Comparison of ENCODE assay signal across 24 mouse cellular contexts in genomic region chr9:76461547-76461946, GRCm38 (mm10).
DNase-seq lines count a peak whose midpoint lies in the region; ATAC-seq and TF ChIP-seq lines count a peak whose summit lies in the region.
"Had no signal": no experiment of that assay in that cellular context is flagged by ENCODE, and none has a peak within 500 bp of the region (broad histone marks: within the 10 kb centered on the region; RNA-seq: fewer than 3 reads in every experiment).

No protein-coding gene starts in this region.

- H3K9ac ChIP-seq in kidney, postnatal 0 days (ENCODE audit: low read depth, low read length) = no peak overlapping the region
- H3K9ac ChIP-seq in lung, postnatal 0 days (replicated peaks; ENCODE audit: low read depth) = no peak overlapping the region
- H3K9ac ChIP-seq: heart, embryonic 12.5 days; hindbrain, embryonic 13.5 days; kidney, embryonic 15.5 days; limb, embryonic 15.5 days; liver, embryonic 13.5 days; midbrain, embryonic 13.5 days; neural tube, embryonic 13.5 days had no signal

- no peak for TF ChIP-seq EP300 in lung, postnatal 0 days (IDR thresholded peaks at IDR 0.05)

- H3K9me3 ChIP-seq in kidney, postnatal 0 days (replicated peaks; ENCODE audit: low read length) = no peaks in the 10 kb centered on the region
- H3K9me3 ChIP-seq in lung, postnatal 0 days (ENCODE audit: low read length) = no peaks in the 10 kb centered on the region
- H3K9me3 ChIP-seq: G1E; heart, embryonic 12.5 days; hindbrain, embryonic 13.5 days; kidney, embryonic 15.5 days; limb, embryonic 10.5 days; limb, embryonic 15.5 days; liver, embryonic 13.5 days; midbrain, embryonic 13.5 days; neural tube, embryonic 13.5 days had no signal

- peak; percentile 13; the same call in 1 of the 2 replicates for TF ChIP-seq CTCF in kidney, postnatal 0 days (IDR thresholded peaks at IDR 0.05; ENCODE audit: low read depth)
- TF ChIP-seq CTCF in lung, postnatal 0 days (IDR thresholded peaks at IDR 0.05) = peak; percentile 19; the same call in 1 of the 2 replicates

- H3K36me3 ChIP-seq in kidney, postnatal 0 days (ENCODE audit: insufficient read depth, low read length) = no peaks in the 10 kb centered on the region
- H3K36me3 ChIP-seq in lung, postnatal 0 days (ENCODE audit: insufficient read depth, low read length) = no peaks in the 10 kb centered on the region
- H3K36me3 ChIP-seq: G1E; heart, embryonic 12.5 days; hindbrain, embryonic 13.5 days; kidney, embryonic 15.5 days; limb, embryonic 10.5 days; limb, embryonic 15.5 days; liver, embryonic 13.5 days; midbrain, embryonic 13.5 days; neural tube, embryonic 13.5 days had no signal

- no peak overlapping the region for H3K4me2 ChIP-seq in kidney, postnatal 0 days (ENCODE audit: low read length)
- no peak overlapping the region for H3K4me2 ChIP-seq in lung, postnatal 0 days (replicated peaks; ENCODE audit: low read depth, low read length)
- H3K4me2 ChIP-seq: heart, embryonic 12.5 days; hindbrain, embryonic 13.5 days; kidney, embryonic 15.5 days; limb, embryonic 15.5 days; liver, embryonic 13.5 days; midbrain, embryonic 13.5 days; neural tube, embryonic 13.5 days had no signal

- no peak for DNase-seq in kidney, postnatal 0 days (ENCODE audit: low spot score)
- DNase-seq in kidney, postnatal 25 days = no peak
- DNase-seq in lung, postnatal 0 days (ENCODE audit: low spot score) = peak; percentile 10
- no peak for DNase-seq in lung, postnatal 25 days (ENCODE audit: low spot score)
- peak; percentile 25 for DNase-seq in R1 (ENCODE audit: low read depth, low spot score)
- DNase-seq in embryo, embryonic 10 days (ENCODE audit: low spot score) = no peak
- no peak for DNase-seq in adipocyte (ENCODE audit: low spot score)
- DNase-seq: B cell, adult 2 months; cerebellum, adult 8-10 months; cerebellum, postnatal 25 days; heart, adult 2 months; heart, postnatal 4 days; kidney, adult 18-20 months; liver, embryonic 13.5 days had no signal

- H3K4me3 ChIP-seq in kidney, postnatal 0 days (replicated peaks; ENCODE audit: low read depth, low read length) = no peak overlapping the region
- H3K4me3 ChIP-seq in lung, postnatal 0 days (ENCODE audit: low read depth, low read length) = no peak overlapping the region
- H3K4me3 ChIP-seq: heart, adult 2 months; heart, embryonic 12.5 days; hindbrain, embryonic 13.5 days; kidney, embryonic 15.5 days; limb, embryonic 10.5 days; limb, embryonic 15.5 days; liver, embryonic 13.5 days; midbrain, embryonic 13.5 days; neural tube, embryonic 13.5 days had no signal

- H3K27me3 ChIP-seq in kidney, postnatal 0 days (ENCODE audit: insufficient read depth, low read length) = no peaks in the 10 kb centered on the region
- H3K27me3 ChIP-seq in lung, postnatal 0 days (replicated peaks; ENCODE audit: insufficient read depth, low read length) = no peaks in the 10 kb centered on the region
- H3K27me3 ChIP-seq: heart, embryonic 12.5 days; hindbrain, embryonic 13.5 days; kidney, embryonic 15.5 days; limb, embryonic 15.5 days; liver, embryonic 13.5 days; midbrain, embryonic 13.5 days; neural tube, embryonic 13.5 days had no signal

- no peaks in the 10 kb centered on the region for H3K4me1 ChIP-seq in kidney, postnatal 0 days (replicated peaks; ENCODE audit: insufficient read depth, low read length)
- H3K4me1 ChIP-seq in lung, postnatal 0 days (ENCODE audit: insufficient read depth, low read depth, low read length) = no peaks in the 10 kb centered on the region
- H3K4me1 ChIP-seq: heart, embryonic 12.5 days; hindbrain, embryonic 13.5 days; kidney, embryonic 15.5 days; limb, embryonic 10.5 days; limb, embryonic 15.5 days; liver, embryonic 13.5 days; midbrain, embryonic 13.5 days; neural tube, embryonic 13.5 days had no signal

- ATAC-seq in kidney, postnatal 0 days (replicated peaks; ENCODE audit: low FRiP score, low read depth) = no peak
- no peak for ATAC-seq in lung, postnatal 0 days
- ATAC-seq: forebrain, embryonic 16.5 days; midbrain, embryonic 13.5 days had no signal

- H3K27ac ChIP-seq in kidney, postnatal 0 days = no peak overlapping the region
- H3K27ac ChIP-seq in lung, postnatal 0 days (ENCODE audit: low read length) = no peak overlapping the region
- H3K27ac ChIP-seq: heart, adult 2 months; hindbrain, embryonic 13.5 days; kidney, embryonic 15.5 days; limb, embryonic 10.5 days; limb, embryonic 15.5 days; liver, embryonic 13.5 days; macrophage; midbrain, embryonic 13.5 days; neural tube, embryonic 13.5 days had no signal

Comparison
In these comparisons a context has a peak if more than half of its experiments do, and no peak if none do; other contexts are left out.
1. DNase-seq: peak in lung, postnatal 0 days (single experiment) and R1 (single experiment); none in kidney, postnatal 0 days (single experiment), kidney, postnatal 25 days (0 of 2), lung, postnatal 25 days (single experiment), embryo, embryonic 10 days (single experiment) and adipocyte (single experiment).